Mouse (Mus musculus): Measurements from ENCODE around the gene Fyb2.

Fyb2 gene

GRCm38 (mm10) chr4:104925383-104925782 is 12.1 kb downstream of the Fyb2 start:
- Histone ChIP-seq H3K27me3 (ENCODE audit: insufficient read depth, low read length) (no peaks in the 10 kb centered on the region), H3K36me3 (ENCODE audit: insufficient read depth, low read length) (no peaks in the 10 kb centered on the region), H3K4me1 (replicated peaks; ENCODE audit: low read depth, low read length) (no peaks in the 10 kb centered on the region), H3K4me3 (replicated peaks; ENCODE audit: low read length) (no peak overlapping the region), H3K9me3 (ENCODE audit: low read length) (peaks cover 8% of the 10 kb centered on the region)
- TF ChIP-seq CTCF (conservative IDR thresholded peaks at IDR 0.05; ENCODE audit: low read length) (no peak), POU5F1 (IDR thresholded peaks at IDR 0.05; ENCODE audit: borderline replicate concordance, low read length) (no peak), NANOG (IDR thresholded peaks at IDR 0.05; ENCODE audit: borderline replicate concordance, low read length) (no peak)

- Histone ChIP-seq H3K36me3 (ENCODE audit: insufficient read depth, low read length) (no peaks in the 10 kb centered on the region), H3K27me3 (ENCODE audit: insufficient read depth, low read length) (0 out of 2 replicates have a peak, but pooled peaks cover 4% of the 10 kb centered on the region), H3K4me3 (replicated peaks; ENCODE audit: low read length) (no peak overlapping the region), H3K4me1 (replicated peaks; ENCODE audit: low read depth, low read length) (no peaks in the 10 kb centered on the region; the same call in 1 of the 2 replicates), H3K9me3 (ENCODE audit: low read length) (peaks cover 8% of the 10 kb centered on the region)
- TF ChIP-seq NANOG (IDR thresholded peaks at IDR 0.05; ENCODE audit: borderline replicate concordance, low read length) (no peak), POU5F1 (IDR thresholded peaks at IDR 0.05; ENCODE audit: borderline replicate concordance, low read length) (no peak), CTCF (conservative IDR thresholded peaks at IDR 0.05; ENCODE audit: low read length) (no peak)
Observed at GRCm38 (mm10) chr4:104929165-104929564, 15.9 kb downstream of the Fyb2 start.

- H3K4me3 ChIP-seq (replicated peaks; ENCODE audit: low read length) = no peak overlapping the region
- H3K9me3 ChIP-seq (ENCODE audit: low read length) = no peaks in the 10 kb centered on the region
- peaks cover 13% of the 10 kb centered on the region for H3K27me3 ChIP-seq (ENCODE audit: insufficient read depth, low read length)
- H3K36me3 ChIP-seq (ENCODE audit: insufficient read depth, low read length) = no peaks in the 10 kb centered on the region
- TF ChIP-seq POU5F1 (IDR thresholded peaks at IDR 0.05; ENCODE audit: borderline replicate concordance, low read length) (no peak), CTCF (conservative IDR thresholded peaks at IDR 0.05; ENCODE audit: low read length) (no peak), NANOG (IDR thresholded peaks at IDR 0.05; ENCODE audit: borderline replicate concordance, low read length) (no peak)
- peaks cover 21% of the 10 kb centered on the region for H3K4me1 ChIP-seq (replicated peaks; ENCODE audit: low read depth, low read length)
Observed at GRCm38 (mm10) chr4:104933620-104934019, 20.4 kb downstream of the Fyb2 start.

GRCm38 (mm10) chr4:104934997-104935396 is 21.7 kb downstream of the Fyb2 start:
- no peak for TF ChIP-seq NANOG (IDR thresholded peaks at IDR 0.05; ENCODE audit: borderline replicate concordance, low read length)
- TF ChIP-seq CTCF (conservative IDR thresholded peaks at IDR 0.05; ENCODE audit: low read length) = no peak
- TF ChIP-seq POU5F1 (IDR thresholded peaks at IDR 0.05; ENCODE audit: borderline replicate concordance, low read length) = no peak
- no peaks in the 10 kb centered on the region for H3K9me3 ChIP-seq (ENCODE audit: low read length)
- no peaks in the 10 kb centered on the region for H3K36me3 ChIP-seq (ENCODE audit: insufficient read depth, low read length)
- no peak overlapping the region for H3K4me3 ChIP-seq (replicated peaks; ENCODE audit: low read length)
- peaks cover 21% of the 10 kb centered on the region for H3K4me1 ChIP-seq (replicated peaks; ENCODE audit: low read depth, low read length)
- H3K27me3 ChIP-seq (ENCODE audit: insufficient read depth, low read length) = peaks cover 15% of the 10 kb centered on the region

GRCm38 (mm10) chr4:104935436-104935835 is 22.2 kb downstream of the Fyb2 start:
- peak; percentile 27; the same call in 1 of the 2 replicates for TF ChIP-seq NANOG (IDR thresholded peaks at IDR 0.05; ENCODE audit: borderline replicate concordance, low read length)
- TF ChIP-seq CTCF (conservative IDR thresholded peaks at IDR 0.05; ENCODE audit: low read length) = no peak
- TF ChIP-seq POU5F1 (IDR thresholded peaks at IDR 0.05; ENCODE audit: borderline replicate concordance, low read length) = no peak
- H3K36me3 ChIP-seq (ENCODE audit: insufficient read depth, low read length) = no peaks in the 10 kb centered on the region

GRCm38 (mm10) chr4:104936011-104936410 is 22.8 kb downstream of the Fyb2 start:
- H3K4me3 ChIP-seq (replicated peaks; ENCODE audit: low read length) = no peak overlapping the region
- H3K36me3 ChIP-seq (ENCODE audit: insufficient read depth, low read length) = no peaks in the 10 kb centered on the region
- TF ChIP-seq POU5F1 (IDR thresholded peaks at IDR 0.05; ENCODE audit: borderline replicate concordance, low read length) = no peak
- TF ChIP-seq NANOG (IDR thresholded peaks at IDR 0.05; ENCODE audit: borderline replicate concordance, low read length) = no peak
- TF ChIP-seq CTCF (conservative IDR thresholded peaks at IDR 0.05; ENCODE audit: low read length) = no peak
- no peaks in the 10 kb centered on the region for H3K9me3 ChIP-seq (ENCODE audit: low read length)
- H3K27me3 ChIP-seq (ENCODE audit: insufficient read depth, low read length) = peaks cover 17% of the 10 kb centered on the region
- peaks cover 21% of the 10 kb centered on the region for H3K4me1 ChIP-seq (replicated peaks; ENCODE audit: low read depth, low read length)

More at GRCm38 (mm10) chr4:104935436-104935835, 22.2 kb downstream of the Fyb2 start:
- no peak overlapping the region for H3K4me3 ChIP-seq (replicated peaks; ENCODE audit: low read length)
- peaks cover 17% of the 10 kb centered on the region for H3K27me3 ChIP-seq (ENCODE audit: insufficient read depth, low read length)
- H3K9me3 ChIP-seq (ENCODE audit: low read length) = no peaks in the 10 kb centered on the region
- H3K4me1 ChIP-seq (replicated peaks; ENCODE audit: low read depth, low read length) = peaks cover 21% of the 10 kb centered on the region

- Histone ChIP-seq H3K27me3 (ENCODE audit: insufficient read depth, low read length) (peaks cover 12% of the 10 kb centered on the region), H3K36me3 (ENCODE audit: insufficient read depth, low read length) (no peaks in the 10 kb centered on the region), H3K9me3 (ENCODE audit: low read length) (no peaks in the 10 kb centered on the region), H3K4me1 (replicated peaks; ENCODE audit: low read depth, low read length) (peaks cover 19% of the 10 kb centered on the region), H3K4me3 (replicated peaks; ENCODE audit: low read length) (no peak overlapping the region)
- TF ChIP-seq NANOG (IDR thresholded peaks at IDR 0.05; ENCODE audit: borderline replicate concordance, low read length) (no peak), CTCF (conservative IDR thresholded peaks at IDR 0.05; ENCODE audit: low read length) (no peak), POU5F1 (IDR thresholded peaks at IDR 0.05; ENCODE audit: borderline replicate concordance, low read length) (no peak)
Observed at GRCm38 (mm10) chr4:104939535-104939934, 26.3 kb downstream of the Fyb2 start.

- Histone ChIP-seq H3K36me3 (ENCODE audit: insufficient read depth, low read length) (no peaks in the 10 kb centered on the region), H3K9me3 (ENCODE audit: low read length) (no peaks in the 10 kb centered on the region), H3K4me1 (replicated peaks; ENCODE audit: low read depth, low read length) (no peaks in the 10 kb centered on the region), H3K27me3 (ENCODE audit: insufficient read depth, low read length) (peaks cover 19% of the 10 kb centered on the region), H3K4me3 (replicated peaks; ENCODE audit: low read length) (no peak overlapping the region)
- no peak for TF ChIP-seq CTCF (conservative IDR thresholded peaks at IDR 0.05; ENCODE audit: low read length)
- TF ChIP-seq NANOG (IDR thresholded peaks at IDR 0.05; ENCODE audit: borderline replicate concordance, low read length) = no peak
- no peak for TF ChIP-seq POU5F1 (IDR thresholded peaks at IDR 0.05; ENCODE audit: borderline replicate concordance, low read length)
Observed at GRCm38 (mm10) chr4:104941895-104942294, 28.6 kb downstream of the Fyb2 start.

GRCm38 (mm10) chr4:104944482-104944881 is 31.2 kb downstream of the Fyb2 start:
- Histone ChIP-seq H3K36me3 (ENCODE audit: insufficient read depth, low read length) (no peaks in the 10 kb centered on the region), H3K9me3 (ENCODE audit: low read length) (no peaks in the 10 kb centered on the region), H3K4me1 (replicated peaks; ENCODE audit: low read depth, low read length) (no peaks in the 10 kb centered on the region), H3K4me3 (replicated peaks; ENCODE audit: low read length) (no peak overlapping the region), H3K27me3 (ENCODE audit: insufficient read depth, low read length) (peaks cover 12% of the 10 kb centered on the region)
- no peak for TF ChIP-seq NANOG (IDR thresholded peaks at IDR 0.05; ENCODE audit: borderline replicate concordance, low read length)
- TF ChIP-seq CTCF (conservative IDR thresholded peaks at IDR 0.05; ENCODE audit: low read length) = no peak
- TF ChIP-seq POU5F1 (IDR thresholded peaks at IDR 0.05; ENCODE audit: borderline replicate concordance, low read length) = no peak

All from E14TG2a.4 (cell line).